Mouse (Mus musculus) cerebellum, adult 2 months (tissue): ENCODE measurements around the gene Acadl.

Experiments used
- CTCF ChIP-seq: fragments of 200-500 bp; IDR thresholded peaks from 2 replicates; pipeline ENCODE4 v1.5.1; 2011; ENCODE audit warnings: low read depth, mild to moderate bottlenecking, control low read depth, low read length, moderate library complexity, borderline replicate concordance; ENCODE audit not compliant: insufficient read depth
- POLR2A ChIP-seq: fragments of 200-500 bp; IDR thresholded peaks from 2 replicates; pipeline ENCODE4 v1.6.1; 2011; ENCODE audit warnings: low read length, control low read depth, borderline replicate concordance; ENCODE audit not compliant: insufficient read depth

GRCm38 (mm10) chr1:66831824-66832600, 31.1 kb downstream of the Acadl start:
- no peak for TF ChIP-seq CTCF
- TF ChIP-seq POLR2A = no peak
